Mouse (Mus musculus) neural tube, embryonic 12.5 days (tissue): ENCODE measurements around the gene Gm10197. TPM values are rescaled to one million over a fixed set of nuclear protein-coding genes. Genes with fewer than 3 reads are reported as not detected.

Source experiments
- ATAC-seq: fragments of 200-750 bp; cut with Nextera tagmentation; 2 replicates; pipeline ENCODE4 v1.8.0; 2017; ENCODE audit warnings: low read depth, mild to moderate bottlenecking, moderate TSS enrichment, moderate library complexity; ENCODE audit not compliant: low FRiP score
- H3K27ac ChIP-seq: fragments of 300-500 bp; sonication (generic); 2 replicates; pipeline ENCODE4 v1.5.1; 2016
- H3K27me3 ChIP-seq: fragments of 300-500 bp; sonication (generic); replicated peaks from 2 replicates; pipeline ENCODE4 v1.6.1; 2016; ENCODE audit warnings: mild to moderate bottlenecking
- H3K36me3 ChIP-seq: fragments of 300-500 bp; sonication (generic); 2 replicates; pipeline ENCODE4 v1.6.1; 2016; ENCODE audit warnings: mild to moderate bottlenecking
- H3K4me1 ChIP-seq: fragments of 300-500 bp; sonication (generic); 2 replicates; pipeline ENCODE4 v1.6.1; 2016
- H3K4me2 ChIP-seq: fragments of 300-500 bp; sonication (generic); replicated peaks from 2 replicates; pipeline ENCODE4 v1.6.1; 2016; ENCODE audit warnings: mild to moderate bottlenecking
- H3K4me3 ChIP-seq: fragments of 300-500 bp; sonication (generic); 2 replicates; pipeline ENCODE4 v1.5.1; 2016
- H3K9ac ChIP-seq: fragments of 300-500 bp; sonication (generic); 2 replicates; pipeline ENCODE4 v1.6.1; 2016; ENCODE audit warnings: mild to moderate bottlenecking
- H3K9me3 ChIP-seq: fragments of 300-500 bp; sonication (generic); 2 replicates; pipeline ENCODE4 v1.6.1; 2016; ENCODE audit warnings: mild to moderate bottlenecking
- WGBS: fragments of 180-500 bp; shearing (Covaris S2); methylation state at CpG from one replicate; pipeline ENCODE4 v1.1.7; 2016; 5-methylcytosine and 5-hydroxymethylcytosine counted together
- polyA plus RNA-seq: library from polyadenylated mRNA; unstranded; fragments of >200 nt; fragmentation: Nextera tagmentation; extraction: Ambion mirVana; gene quantifications from 2 replicates; pipeline ENCODE4 v1.2.1, GENCODE M21; 2016

The Gm10197 gene
- polyA plus RNA-seq, 1 experiment from 2014 or later = not detected

DNA sequence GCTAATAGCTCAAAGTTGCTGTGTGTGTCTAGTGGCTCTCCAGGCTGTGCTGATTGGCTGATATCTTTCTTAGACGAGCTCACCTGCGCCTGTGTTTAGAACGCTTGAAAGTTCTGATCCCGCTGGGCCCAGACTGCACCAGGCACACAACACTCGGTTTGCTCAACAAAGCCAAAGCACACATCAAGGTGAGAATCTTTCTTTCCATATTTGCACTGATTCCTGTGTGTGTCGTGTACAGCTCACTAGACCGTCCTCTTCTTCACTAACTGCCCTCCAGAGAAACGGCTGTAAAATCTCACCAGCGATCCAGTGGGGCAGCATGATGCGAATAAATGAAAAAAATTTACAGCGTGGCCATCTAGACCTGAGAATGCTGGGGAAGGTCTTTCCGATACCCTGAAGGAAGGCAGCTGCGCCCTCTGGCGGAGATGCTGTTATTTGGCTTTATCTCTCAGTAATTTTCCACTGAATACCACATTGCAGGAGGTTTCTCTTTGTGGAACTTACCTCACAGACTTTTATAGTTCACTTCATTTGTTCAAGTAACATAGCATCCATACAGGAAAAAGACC, 2.0 kb downstream of the Gm10197 start:
- no peak overlapping the region for H3K9ac ChIP-seq
- H3K4me1 ChIP-seq = peaks cover 10% of the 10 kb centered on the region; the same call in 1 of the 2 replicates
- no peak overlapping the region for H3K4me3 ChIP-seq
- H3K36me3 ChIP-seq = peaks cover 32% of the 10 kb centered on the region
- 34% methylated on average over 14 of the region's 14 CpGs for WGBS
- ATAC-seq = peak; percentile 56
- H3K9me3 ChIP-seq = no peaks in the 10 kb centered on the region
- H3K27me3 ChIP-seq = no peaks in the 10 kb centered on the region
- H3K27ac ChIP-seq = no peak overlapping the region
- H3K4me2 ChIP-seq = 0 out of 2 replicates have a peak overlapping the region, but pooled peaks have one; percentile 8

DNA sequence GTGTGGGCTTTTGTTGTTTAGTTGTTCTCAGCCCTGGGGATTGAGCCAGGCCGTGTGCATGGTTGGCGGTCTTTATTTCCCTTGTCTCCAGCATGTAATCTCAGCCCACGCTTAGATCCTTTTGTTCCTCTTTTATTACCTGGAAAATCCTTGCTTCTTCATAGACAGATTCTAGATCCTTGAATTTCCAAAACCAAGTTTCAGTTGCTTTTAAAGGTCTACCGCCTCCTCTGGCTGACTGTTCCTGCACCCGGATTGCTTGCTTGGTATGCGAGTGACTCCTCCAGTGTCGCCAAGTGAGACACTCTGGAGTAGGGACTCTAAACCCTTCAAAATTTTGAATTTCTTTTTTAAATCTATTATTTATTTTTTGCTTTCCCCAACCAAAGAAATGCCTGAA, 4.7 kb downstream of the Gm10197 start:
- ATAC-seq = no peak
- H3K4me2 ChIP-seq = no peak overlapping the region
- no peaks in the 10 kb centered on the region for H3K9me3 ChIP-seq
- peaks cover 14% of the 10 kb centered on the region; the same call in 1 of the 2 replicates for H3K4me1 ChIP-seq
- no peak overlapping the region for H3K9ac ChIP-seq
- no peak overlapping the region for H3K4me3 ChIP-seq
- H3K36me3 ChIP-seq = peaks cover 13% of the 10 kb centered on the region; the same call in 1 of the 2 replicates
- H3K27me3 ChIP-seq = no peaks in the 10 kb centered on the region
- 62% methylated on average over 7 of the region's 7 CpGs for WGBS
- H3K27ac ChIP-seq = no peak overlapping the region

DNA sequence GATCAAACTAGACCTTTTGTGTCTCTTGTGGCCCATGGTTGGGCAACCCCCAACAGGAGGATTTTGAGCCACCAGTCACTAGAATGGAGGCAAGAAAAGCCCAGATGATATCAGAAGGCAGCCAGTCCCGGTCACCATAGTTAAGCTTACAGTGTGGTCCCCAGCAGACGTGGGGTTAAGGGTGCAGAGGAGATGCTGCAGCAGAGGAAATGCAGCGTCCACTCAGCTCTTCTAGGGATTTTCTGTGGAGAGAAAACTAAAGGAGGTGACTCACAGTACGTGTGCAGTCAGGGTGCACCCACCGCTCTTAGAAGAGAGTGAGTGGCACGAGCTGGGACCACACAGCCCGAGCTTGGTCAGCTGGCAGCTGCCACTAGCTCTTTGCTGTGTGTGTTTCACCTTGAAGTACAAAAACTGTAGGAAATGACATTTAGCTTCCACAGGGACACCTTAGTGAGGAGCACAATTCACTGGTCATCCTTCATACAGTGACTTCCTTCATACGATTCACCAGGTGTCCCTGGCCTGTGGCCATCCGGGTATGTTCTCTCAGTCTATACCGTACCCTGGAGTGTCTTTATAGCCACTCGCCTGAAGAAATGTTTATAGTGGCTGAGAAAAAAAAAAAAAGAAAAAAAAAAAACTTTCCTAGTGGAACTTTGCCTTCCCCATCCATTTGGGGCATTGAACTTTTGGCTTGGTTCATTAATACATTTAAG, 5.3 kb downstream of the Gm10197 start:
- Histone ChIP-seq H3K9ac (no peak overlapping the region), H3K27me3 (no peaks in the 10 kb centered on the region), H3K9me3 (no peaks in the 10 kb centered on the region), H3K27ac (no peak overlapping the region), H3K36me3 (peaks cover 7% of the 10 kb centered on the region; the same call in 1 of the 2 replicates), H3K4me3 (no peak overlapping the region), H3K4me1 (peaks cover 14% of the 10 kb centered on the region; the same call in 1 of the 2 replicates), H3K4me2 (no peak overlapping the region)
- WGBS = 79% methylated on average over 11 of the region's 11 CpGs
- no peak for ATAC-seq

DNA sequence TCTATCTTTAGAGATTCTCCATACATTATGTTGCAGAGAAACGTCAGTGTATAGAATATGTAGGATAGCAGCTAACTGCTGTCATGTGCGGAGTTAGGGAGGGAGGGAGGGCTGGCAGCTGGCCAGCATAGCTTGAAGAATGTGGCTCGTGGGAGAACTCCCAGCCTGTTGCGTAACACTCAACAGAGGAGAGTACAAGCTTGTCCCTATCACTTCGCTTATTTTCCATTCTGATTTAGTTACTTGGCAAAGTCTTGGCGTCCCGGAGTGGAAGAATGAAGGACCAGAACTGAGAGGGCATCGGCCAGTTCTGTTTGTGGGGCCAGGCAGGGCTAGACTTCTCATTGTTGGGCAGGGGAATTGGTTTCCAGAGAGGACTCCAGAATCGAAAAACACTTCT, 6.6 kb downstream of the Gm10197 start:
- H3K27ac ChIP-seq = no peak overlapping the region

DNA sequence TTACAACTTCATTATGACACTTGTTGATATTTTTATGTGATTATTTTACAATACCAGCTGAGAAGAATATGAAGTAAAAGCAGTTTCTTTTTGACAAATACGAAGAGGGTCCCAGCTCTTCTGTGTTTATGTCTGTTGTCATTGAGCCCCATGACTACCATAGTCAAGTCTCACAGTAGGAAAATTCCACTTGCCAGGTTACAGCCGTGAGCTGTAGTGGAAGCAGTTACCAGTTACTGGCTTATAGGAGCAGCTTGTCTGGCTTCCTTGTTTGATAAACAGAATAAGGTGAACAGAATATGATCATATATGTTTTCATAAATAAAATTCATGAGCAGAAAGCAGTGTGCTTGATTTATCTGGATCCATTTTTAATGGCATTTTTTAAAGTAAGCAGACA, 7.0 kb downstream of the Gm10197 start:
- no peaks in the 10 kb centered on the region for H3K36me3 ChIP-seq
- no peak for ATAC-seq
- no peak overlapping the region for H3K4me2 ChIP-seq
- H3K9ac ChIP-seq = no peak overlapping the region
- H3K27me3 ChIP-seq = no peaks in the 10 kb centered on the region
- H3K4me1 ChIP-seq = peaks cover 24% of the 10 kb centered on the region; the same call in 1 of the 2 replicates
- 73% methylated on average over 2 of the region's 2 CpGs for WGBS
- no peaks in the 10 kb centered on the region for H3K9me3 ChIP-seq
- no peak overlapping the region for H3K4me3 ChIP-seq
- H3K27ac ChIP-seq = no peak overlapping the region

More for the DNA sequence above, 6.6 kb downstream of the Gm10197 start:
- H3K27me3 ChIP-seq = no peaks in the 10 kb centered on the region
- WGBS = 51% methylated on average over 9 of the region's 9 CpGs
- no peaks in the 10 kb centered on the region for H3K9me3 ChIP-seq
- no peak overlapping the region for H3K4me3 ChIP-seq
- peak; percentile 59; the same call in 1 of the 2 replicates for ATAC-seq
- H3K9ac ChIP-seq = no peak overlapping the region
- peaks cover 20% of the 10 kb centered on the region; the same call in 1 of the 2 replicates for H3K4me1 ChIP-seq
- no peak overlapping the region for H3K4me2 ChIP-seq
- H3K36me3 ChIP-seq = no peaks in the 10 kb centered on the region

DNA sequence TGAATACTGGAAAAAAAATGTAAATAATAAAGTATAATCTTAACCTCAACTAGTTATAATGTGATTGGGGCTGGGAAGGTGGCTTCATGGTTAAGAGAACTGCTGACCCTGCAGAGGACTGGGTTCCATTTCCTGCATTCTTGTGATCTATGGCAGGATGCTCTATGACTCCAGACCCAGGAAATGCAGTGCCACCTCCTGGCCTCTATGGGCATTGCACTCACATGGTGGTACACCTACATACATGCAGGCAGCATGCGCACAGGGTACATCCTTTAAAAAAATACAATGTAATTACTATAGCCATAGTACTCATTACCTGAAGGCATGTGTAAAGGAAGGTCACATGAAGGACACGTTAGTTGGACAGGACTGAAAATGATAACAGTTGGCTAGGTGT, 8.6 kb downstream of the Gm10197 start:
- H3K4me2 ChIP-seq = no peak overlapping the region
- peaks cover 32% of the 10 kb centered on the region; the same call in 1 of the 2 replicates for H3K4me1 ChIP-seq
- no peak for ATAC-seq
- H3K4me3 ChIP-seq = no peak overlapping the region
- no peaks in the 10 kb centered on the region for H3K9me3 ChIP-seq
- no peak overlapping the region for H3K27ac ChIP-seq
- no peaks in the 10 kb centered on the region for H3K36me3 ChIP-seq
- H3K9ac ChIP-seq = no peak overlapping the region
- WGBS = 51% methylated on average over 2 of the region's 2 CpGs
- H3K27me3 ChIP-seq = no peaks in the 10 kb centered on the region

DNA sequence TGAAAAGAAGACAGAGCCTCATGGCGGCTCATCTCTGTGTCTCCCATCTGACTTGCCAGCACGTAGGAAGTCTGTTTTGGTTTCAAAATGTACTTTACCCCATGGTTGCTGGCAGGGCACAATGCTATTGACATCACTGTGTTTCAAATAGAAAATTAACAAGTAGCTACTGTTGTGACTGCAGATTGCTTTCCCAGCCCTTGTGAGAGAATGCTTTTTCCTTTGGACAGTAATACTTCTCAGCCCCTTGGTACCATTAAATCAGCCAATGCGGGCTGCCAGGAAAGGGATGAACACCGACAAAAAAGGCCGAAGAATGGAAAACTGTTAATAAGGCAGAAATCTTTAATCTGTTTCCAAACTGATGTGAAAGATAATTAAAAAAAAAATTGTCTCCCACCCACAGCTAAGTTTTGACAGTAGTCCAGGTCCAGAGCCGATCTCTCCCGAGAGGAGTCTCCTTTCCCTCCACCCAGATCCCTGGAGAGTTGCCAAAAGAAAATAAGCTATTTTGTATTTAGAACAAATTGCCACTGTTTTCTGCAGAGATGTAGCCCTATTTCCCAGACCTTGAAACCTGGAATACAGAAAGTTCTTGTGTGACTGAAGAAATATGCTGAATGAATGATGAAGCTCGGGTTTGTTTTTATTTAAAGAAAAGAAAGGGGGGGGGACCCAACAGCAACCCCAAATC, 11.2 kb downstream of the Gm10197 start:
- no peak overlapping the region for H3K9ac ChIP-seq
- no peak overlapping the region for H3K27ac ChIP-seq
- 80% methylated on average over 8 of the region's 8 CpGs for WGBS
- no peaks in the 10 kb centered on the region for H3K9me3 ChIP-seq
- ATAC-seq = no peak
- no peaks in the 10 kb centered on the region for H3K27me3 ChIP-seq
- H3K4me1 ChIP-seq = peaks cover 27% of the 10 kb centered on the region; the same call in 1 of the 2 replicates
- no peaks in the 10 kb centered on the region for H3K36me3 ChIP-seq
- no peak overlapping the region for H3K4me2 ChIP-seq
- H3K4me3 ChIP-seq = no peak overlapping the region

DNA sequence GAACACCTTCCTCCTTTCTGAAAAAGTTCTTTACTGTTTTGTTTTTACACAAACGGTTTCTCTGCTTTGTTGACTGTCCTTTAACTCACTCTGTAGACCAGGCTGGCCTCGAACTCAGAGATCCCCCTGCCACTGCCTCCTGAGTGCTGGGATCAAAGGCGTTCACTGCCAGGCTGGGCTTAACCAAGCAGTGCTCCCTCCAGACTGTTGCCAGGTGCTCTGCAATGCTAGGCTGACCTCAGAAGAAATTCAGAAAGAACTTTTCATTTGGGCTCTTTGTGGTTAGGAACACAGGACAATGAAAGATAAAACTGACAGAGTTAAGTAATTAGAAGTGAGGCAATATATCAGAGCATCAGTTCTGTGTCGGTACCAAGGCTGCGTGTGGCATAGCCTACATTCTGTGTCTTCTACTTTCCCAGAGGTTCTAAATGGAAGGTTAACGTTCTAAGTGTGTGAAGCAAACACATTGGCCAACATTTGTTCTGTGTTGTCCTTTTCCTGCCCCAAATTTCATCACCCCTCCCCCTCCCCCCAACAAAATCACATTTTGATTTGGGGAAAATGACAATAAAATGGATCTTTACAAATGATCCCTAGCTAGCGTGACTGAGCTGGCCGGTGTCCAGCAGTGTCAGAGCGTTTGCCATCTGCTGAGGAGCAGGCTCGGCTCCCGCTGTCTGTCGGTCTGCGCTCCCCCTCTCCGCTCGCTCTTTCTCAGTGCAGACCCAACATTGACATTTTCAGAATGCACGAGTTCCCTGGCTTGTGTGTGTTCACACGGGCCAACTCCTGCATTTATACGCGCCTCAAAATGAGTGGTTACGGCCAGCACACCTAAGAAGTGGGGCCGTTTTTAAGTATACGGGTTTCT, 12.2 kb downstream of the Gm10197 start:
- H3K9ac ChIP-seq = no peak overlapping the region
- WGBS = 56% methylated on average over 22 of the region's 22 CpGs

DNA sequence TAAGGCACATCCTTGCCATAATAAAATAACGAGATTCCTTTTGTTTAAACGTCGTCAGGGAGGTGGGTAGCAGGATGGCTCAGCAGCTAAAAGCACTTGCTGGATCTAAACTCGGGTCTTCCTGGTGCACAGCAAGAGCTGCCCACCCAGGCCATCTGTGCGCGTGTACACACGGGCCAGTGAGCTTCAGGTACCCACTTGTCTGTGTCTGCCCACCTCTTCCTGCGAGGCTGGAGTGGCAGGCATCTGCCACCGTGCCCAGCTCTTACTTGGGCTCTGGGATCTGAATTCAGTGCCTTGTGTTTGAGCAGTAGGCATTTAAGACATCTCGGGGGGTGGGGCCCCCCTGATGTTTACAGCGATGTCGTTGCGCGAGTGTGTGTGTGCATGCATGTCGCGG, 16.5 kb downstream of the Gm10197 start:
- Histone ChIP-seq H3K9ac (no peak overlapping the region), H3K27ac (no peak overlapping the region), H3K9me3 (no peaks in the 10 kb centered on the region), H3K27me3 (no peaks in the 10 kb centered on the region), H3K4me1 (peaks cover 13% of the 10 kb centered on the region; the same call in 1 of the 2 replicates), H3K36me3 (peaks cover 10% of the 10 kb centered on the region), H3K4me3 (no peak overlapping the region), H3K4me2 (no peak overlapping the region)
- WGBS = 91% methylated on average over 16 of the region's 16 CpGs
- ATAC-seq = no peak

More for the DNA sequence above, 12.2 kb downstream of the Gm10197 start:
- Histone ChIP-seq H3K9me3 (no peaks in the 10 kb centered on the region), H3K4me2 (no peak overlapping the region), H3K4me3 (no peak overlapping the region), H3K4me1 (peaks cover 20% of the 10 kb centered on the region; the same call in 1 of the 2 replicates), H3K27ac (0 out of 2 replicates have a peak overlapping the region, but pooled peaks have one; percentile 6), H3K36me3 (no peaks in the 10 kb centered on the region), H3K27me3 (no peaks in the 10 kb centered on the region)
- ATAC-seq = peak; percentile 87

DNA sequence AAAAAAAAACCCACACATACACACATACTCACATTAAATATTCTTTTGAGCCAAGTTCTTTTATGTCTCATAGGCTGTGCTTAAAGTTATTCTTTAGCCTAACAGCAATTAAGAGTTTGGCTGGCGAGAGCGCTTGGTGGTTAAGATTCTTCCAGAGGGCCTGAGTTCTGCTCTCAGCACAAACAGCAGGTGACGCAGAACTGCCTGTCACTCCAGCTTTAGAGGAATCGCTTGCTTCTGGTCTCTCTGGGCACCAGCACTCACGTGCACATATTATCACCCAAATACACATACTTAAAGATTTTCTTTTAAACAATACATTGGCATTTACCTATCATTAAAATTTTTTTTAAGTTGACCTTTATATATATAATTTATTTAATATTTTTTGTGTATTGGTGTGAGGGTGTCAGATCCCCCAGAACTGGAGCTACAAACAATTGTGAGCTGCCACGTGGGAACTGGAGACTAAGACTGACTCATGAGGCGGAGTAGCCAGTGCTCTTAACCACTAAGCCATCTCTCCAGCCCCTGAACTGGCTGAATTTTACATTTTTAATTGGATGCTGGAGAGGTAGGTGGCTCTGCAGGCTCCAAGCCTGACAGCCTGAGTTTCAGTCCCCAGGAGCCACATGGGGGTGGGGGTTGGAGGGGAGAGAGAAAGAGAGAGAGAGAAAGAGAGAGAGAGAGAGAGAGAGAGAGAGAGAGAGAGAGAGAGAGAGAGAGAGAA, 17.1 kb downstream of the Gm10197 start:
- H3K4me2 ChIP-seq = no peak overlapping the region
- H3K36me3 ChIP-seq = peaks cover 10% of the 10 kb centered on the region
- H3K27ac ChIP-seq = no peak overlapping the region
- H3K9me3 ChIP-seq = no peaks in the 10 kb centered on the region
- H3K4me3 ChIP-seq = no peak overlapping the region
- H3K4me1 ChIP-seq = peaks cover 7% of the 10 kb centered on the region; the same call in 1 of the 2 replicates
- no peak overlapping the region for H3K9ac ChIP-seq
- ATAC-seq = no peak
- 88% methylated on average over 7 of the region's 7 CpGs for WGBS
- no peaks in the 10 kb centered on the region for H3K27me3 ChIP-seq

DNA sequence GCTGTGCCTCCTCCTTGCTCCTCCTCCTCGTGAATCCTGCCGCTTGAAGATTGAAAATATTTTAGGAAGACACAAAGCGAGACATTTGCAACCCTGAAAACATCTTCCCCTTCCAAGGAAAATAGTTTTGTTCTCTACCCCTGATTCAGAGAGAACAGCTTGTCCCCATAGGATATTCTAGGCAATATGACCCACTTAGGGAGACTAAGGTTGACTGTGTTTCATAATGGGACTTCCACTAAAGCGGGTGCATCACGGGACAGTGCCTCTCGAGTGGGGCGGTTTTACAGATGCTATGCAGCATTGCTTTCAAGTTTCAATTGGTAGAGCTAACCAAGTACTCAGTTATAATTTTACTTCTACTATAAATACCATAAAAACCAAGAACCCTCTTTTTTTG, 17.7 kb downstream of the Gm10197 start:
- Histone ChIP-seq H3K4me3 (no peak overlapping the region), H3K9ac (no peak overlapping the region), H3K9me3 (no peaks in the 10 kb centered on the region), H3K27ac (no peak overlapping the region), H3K4me2 (no peak overlapping the region), H3K27me3 (no peaks in the 10 kb centered on the region), H3K36me3 (peaks cover 10% of the 10 kb centered on the region), H3K4me1 (peaks cover under 1% of the 10 kb centered on the region; the same call in 1 of the 2 replicates)
- WGBS = 92% methylated on average over 7 of the region's 7 CpGs
- no peak for ATAC-seq
